8 mouse cellular contexts compared by ENCODE assay signal in genomic region chr14:54516710-54517310, GRCm38 (mm10). TPM values are rescaled to one million over a fixed set of nuclear protein-coding genes. Genes with fewer than 3 reads are reported as not detected.
DNase-seq lines count a peak whose midpoint lies in the region; ATAC-seq and TF ChIP-seq lines count a peak whose summit lies in the region.

No protein-coding gene starts in this region.

- peak overlapping the region; percentile 98 for H3K4me3 ChIP-seq in spleen, adult 2 months (ENCODE audit: extremely low read depth, insufficient read depth, insufficient read length)
- H3K4me3 ChIP-seq in liver, embryonic 11.5 days (ENCODE audit: low read depth, low read length): peak overlapping the region; percentile 83

- TF ChIP-seq CTCF in spleen, adult 2 months (IDR thresholded peaks at IDR 0.05; ENCODE audit: extremely low read depth, insufficient read depth, insufficient read length, insufficient replicate concordance): no peak

- DNase-seq in cerebellum, adult 9-10 months: peak; percentile 53
- no peak for DNase-seq in cerebellum, adult 18-20 months
- DNase-seq in spleen, adult 2 months (ENCODE audit: low read depth in 1 of 2, low spot score in 2 of 2): no peak
- no peak for DNase-seq in spleen, adult 18-20 months
- no peak for DNase-seq in liver, embryonic 11.5 days (ENCODE audit: low spot score)
- DNase-seq in adrenal gland, postnatal 25 days: no peak
- no peak for DNase-seq in layer of hippocampus, adult 8-10 months (ENCODE audit: low spot score in 2 of 2)
- no peak for DNase-seq in left cerebral cortex, adult 18-20 months (ENCODE audit: low spot score in 2 of 2)

- peaks cover 6% of the 10 kb centered on the region; the same call in 1 of the 2 replicates for H3K9me3 ChIP-seq in liver, embryonic 11.5 days (ENCODE audit: control insufficient read depth, low read length)

- 3% methylated on average over 17 of the region's 17 CpGs for WGBS in spleen, adult 2 months
- WGBS in liver, embryonic 11.5 days: 4% methylated on average over 17 of the region's 17 CpGs

- no peak for TF ChIP-seq POLR2A in spleen, adult 2 months (IDR thresholded peaks at IDR 0.05; ENCODE audit: low read depth, low read length)

- peak overlapping the region; percentile 82 for H3K9ac ChIP-seq in liver, embryonic 11.5 days (ENCODE audit: low read depth, low read length)

- peak; percentile 30 for ATAC-seq in liver, embryonic 11.5 days (replicated peaks; ENCODE audit: low FRiP score)

- peaks cover 11% of the 10 kb centered on the region for H3K36me3 ChIP-seq in spleen, adult 2 months (ENCODE audit: control insufficient read depth, insufficient read depth, low read length)
- H3K36me3 ChIP-seq in liver, embryonic 11.5 days (ENCODE audit: control insufficient read depth, insufficient read depth, low read length): peaks cover 34% of the 10 kb centered on the region

- peak overlapping the region; percentile 80 for H3K27ac ChIP-seq in spleen, adult 2 months (ENCODE audit: insufficient read depth, low read length)
- peak overlapping the region; percentile 51; the same call in 1 of the 2 replicates for H3K27ac ChIP-seq in liver, embryonic 11.5 days (ENCODE audit: low read depth, low read length)

- H3K4me2 ChIP-seq in liver, embryonic 11.5 days: peak overlapping the region; percentile 76

- no peaks in the 10 kb centered on the region for H3K27me3 ChIP-seq in spleen, adult 2 months (ENCODE audit: control insufficient read depth, insufficient read depth, low read length)
- H3K27me3 ChIP-seq in liver, embryonic 11.5 days (replicated peaks; ENCODE audit: control insufficient read depth, insufficient read depth, low read length): no peaks in the 10 kb centered on the region

- H3K4me1 ChIP-seq in spleen, adult 2 months (ENCODE audit: control insufficient read depth, insufficient read depth, insufficient read length): peaks cover 10% of the 10 kb centered on the region
- no peaks in the 10 kb centered on the region for H3K4me1 ChIP-seq in liver, embryonic 11.5 days (replicated peaks; ENCODE audit: control insufficient read depth, insufficient read depth, low read length)

RNA-seq across cellular contexts. Expression of gene Prmt5, which starts 0.5 kb away (rescaled TPM):
- 18.2 and 26.6 TPM in 2 replicates for polyA plus RNA-seq in spleen, adult 2 months (2012; rRNA removed)
- polyA plus RNA-seq in liver, embryonic 11.5 days (2014; fragmentation: Nextera tagmentation; extraction: Ambion mirVana): 98.0 and 108 TPM in 2 replicates
- 46.6 and 48.6 TPM in 2 replicates for total RNA-seq in adrenal gland, postnatal 25 days (2021)
- total RNA-seq in layer of hippocampus, adult 8-10 months (2022): 10 to 100 TPM; 47.0 to 58.2 (median 51.9) TPM
- total RNA-seq in left cerebral cortex, adult 18-20 months (2021): 10 to 100 TPM; 48.8 to 49.7 TPM

RNA-seq across cellular contexts. Expression of gene Haus4, which starts 37.6 kb away (rescaled TPM):
- polyA plus RNA-seq in spleen, adult 2 months (2012; rRNA removed): 12.8 and 15.1 TPM in 2 replicates
- 71.6 and 76.4 TPM in 2 replicates for polyA plus RNA-seq in liver, embryonic 11.5 days (2014; fragmentation: Nextera tagmentation; extraction: Ambion mirVana)
- 29.5 and 32.5 TPM in 2 replicates for total RNA-seq in adrenal gland, postnatal 25 days (2021)
- 1 to 10 TPM; 3.6 to 9.7 (median 4.9) TPM for total RNA-seq in layer of hippocampus, adult 8-10 months (2022)
- 1 to 10 TPM; 1.5 to 2.0 TPM for total RNA-seq in left cerebral cortex, adult 18-20 months (2021)

RNA-seq across cellular contexts. Expression of gene Rem2, which starts 40.9 kb away (rescaled TPM):
- 0.22 and 0.40 TPM in 2 replicates for polyA plus RNA-seq in spleen, adult 2 months (2012; rRNA removed)
- polyA plus RNA-seq in liver, embryonic 11.5 days (2014; fragmentation: Nextera tagmentation; extraction: Ambion mirVana): 0.29 and 0.78 TPM in 2 replicates
- total RNA-seq in adrenal gland, postnatal 25 days (2021): 0.64 and 0.67 TPM in 2 replicates
- total RNA-seq in layer of hippocampus, adult 8-10 months (2022): 10 to 100 TPM; 15.7 to 25.1 (median 18.7) TPM
- total RNA-seq in left cerebral cortex, adult 18-20 months (2021): 1 to 10 TPM; 4.2 to 7.5 TPM

RNA-seq across cellular contexts. Expression of gene Lrp10, which starts 52.9 kb away (rescaled TPM):
- polyA plus RNA-seq in spleen, adult 2 months (2012; rRNA removed): 154 and 206 TPM in 2 replicates
- polyA plus RNA-seq in liver, embryonic 11.5 days (2014; fragmentation: Nextera tagmentation; extraction: Ambion mirVana): 38.6 and 41.3 TPM in 2 replicates
- 109 and 130 TPM in 2 replicates for total RNA-seq in adrenal gland, postnatal 25 days (2021)
- 10 to 100 TPM; 32.0 to 44.8 (median 36.7) TPM for total RNA-seq in layer of hippocampus, adult 8-10 months (2022)
- total RNA-seq in left cerebral cortex, adult 18-20 months (2021): 10 to 100 TPM; 21.1 to 22.2 TPM
